Mouse (Mus musculus) embryonic fibroblast, embryonic 13.5 days (primary cell): ENCODE results near the gene Cd38.

Experiments used
- CTCF ChIP-seq: IDR thresholded peaks from 2 replicates; pipeline ENCODE4 v1.5.1; 2011; ENCODE audit warnings: mild to moderate bottlenecking, control low read depth, low read length, moderate library complexity, borderline replicate concordance; ENCODE audit not compliant: insufficient read depth
- POLR2A ChIP-seq: IDR thresholded peaks from 2 replicates; pipeline ENCODE4 v1.6.1; 2011; ENCODE audit warnings: low read depth, mild to moderate bottlenecking, control low read depth, low read length, moderate library complexity

DNA sequence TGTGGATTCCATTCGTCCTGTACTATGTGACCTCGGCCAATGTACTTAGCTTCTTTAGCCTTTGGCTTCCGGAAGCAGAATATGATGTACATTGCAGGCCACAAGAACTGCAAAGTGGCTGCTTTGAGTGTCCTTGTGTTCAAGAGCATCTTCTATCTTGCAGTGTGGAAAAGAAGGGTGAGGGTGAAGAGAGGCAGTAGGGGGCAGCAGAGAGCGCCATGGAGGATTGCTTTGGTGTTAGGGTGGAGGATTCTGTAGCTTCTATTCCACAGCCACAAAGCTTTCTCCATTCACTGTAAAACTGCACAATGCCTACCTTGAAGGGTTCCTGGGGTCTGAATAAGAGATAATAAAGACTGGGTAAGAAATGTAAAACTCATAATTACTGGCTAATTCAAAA is 55.6 kb downstream of the Cd38 start:
- TF ChIP-seq CTCF (peak; percentile 69; the same call in 1 of the 2 replicates), POLR2A (no peak)
